Mouse (Mus musculus): ENCODE results near the gene Gramd4.

DNA sequence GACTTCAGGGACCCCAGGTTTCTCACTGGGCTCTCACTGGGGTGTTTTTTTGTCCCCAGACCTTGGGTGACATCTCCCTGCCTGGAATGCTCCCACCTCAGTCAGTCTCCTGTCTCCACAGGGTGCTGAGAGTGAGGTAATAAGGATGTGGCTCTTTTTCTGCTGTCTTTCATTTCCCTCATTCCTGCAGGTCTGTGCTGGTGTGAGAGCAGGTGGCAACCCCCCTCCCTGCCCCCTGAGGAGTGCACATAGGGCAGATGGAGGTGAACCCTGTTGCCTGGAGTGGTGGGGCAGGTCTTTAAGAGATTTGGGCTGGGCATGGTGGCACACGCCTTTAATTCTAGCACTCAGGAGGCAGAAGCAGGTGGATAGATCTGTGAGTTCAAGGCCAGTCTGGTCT lies 13.7 kb downstream of the Gramd4 start:
- TF ChIP-seq GATA1 (IDR thresholded peaks at IDR 0.05; ENCODE audit: low read length): no peak
- TF ChIP-seq TAL1 (IDR thresholded peaks at IDR 0.05; ENCODE audit: low read length): no peak
